ENCODE assay signal across 24 mouse cellular contexts in the genomic region with DNA sequence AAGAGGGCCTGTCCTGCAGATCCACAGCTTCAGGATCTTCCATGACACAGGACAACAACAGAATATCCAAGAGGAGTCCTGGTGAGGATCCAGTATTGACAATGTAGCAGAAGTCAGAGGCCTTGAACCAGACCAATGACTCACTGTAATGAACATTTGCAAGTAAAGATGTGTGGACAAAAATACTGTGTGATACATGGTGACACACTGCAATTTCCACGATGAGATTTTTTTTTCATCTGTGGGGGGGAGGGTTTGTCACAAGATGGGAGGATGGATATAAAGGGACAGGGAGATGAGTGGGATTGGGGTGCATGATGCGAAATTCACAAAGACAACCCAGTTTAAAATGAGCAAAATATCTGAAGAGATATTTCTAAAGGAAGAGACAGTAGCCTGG. TPM values are rescaled to one million over a fixed set of nuclear protein-coding genes. Genes with fewer than 3 reads are reported as not detected.
A peak's percentile ranks its signal among the peaks of the same experiment; 100 is the strongest.
DNase-seq lines count a peak whose midpoint lies in the region; ATAC-seq and TF ChIP-seq lines count a peak whose summit lies in the region.
"Had no signal": no experiment of that assay in that cellular context is flagged by ENCODE, and none has a peak within 500 bp of the region (broad histone marks: within the 10 kb centered on the region; RNA-seq: fewer than 3 reads in every experiment).

No protein-coding gene starts in this region.

- ATAC-seq in megakaryocyte progenitor cell, adult 5-6 weeks (replicated peaks; ENCODE audit: poor library complexity) = no peak
- ATAC-seq: activated CD4-positive, CD25-positive, alpha-beta regulatory T cell, adult 4 months; CD4-positive, CD25-positive, alpha-beta regulatory T cell, adult 4 months; Patski had no signal

- peaks cover 14% of the 10 kb centered on the region for H3K27me3 ChIP-seq in hindbrain, embryonic 10.5 days (ENCODE audit: insufficient read depth, poor library complexity, severe bottlenecking)
- H3K27me3 ChIP-seq: CH12.LX, Patski had no signal

- no peaks in the 10 kb centered on the region for H3K4me1 ChIP-seq in embryonic fibroblast, embryonic 13.5 days (ENCODE audit: control insufficient read depth, insufficient read depth, low read length)
- H3K4me1 ChIP-seq in hindbrain, embryonic 10.5 days (replicated peaks) = peaks cover 7% of the 10 kb centered on the region

- H3K9me3 ChIP-seq in hindbrain, embryonic 10.5 days = peaks cover 16% of the 10 kb centered on the region

- no peak overlapping the region for H3K4me3 ChIP-seq in embryonic fibroblast, embryonic 13.5 days (ENCODE audit: insufficient read depth, low read length)
- H3K4me3 ChIP-seq in hindbrain, embryonic 10.5 days = no peak overlapping the region

- 86% methylated on average over 2 of the region's 2 CpGs for WGBS in hindbrain, embryonic 10.5 days

- TF ChIP-seq CTCF in embryonic fibroblast, embryonic 13.5 days (IDR thresholded peaks at IDR 0.05; ENCODE audit: borderline replicate concordance, insufficient read depth, low read length) = no peak

- DNase-seq in adrenal gland, adult (ENCODE audit: inconsistent age in 2 of 2, low spot score in 1 of 2) = peak; percentile 33 to 75
- no peak for DNase-seq in adrenal gland, postnatal 14 days
- peak; percentile 64 for DNase-seq in adrenal gland, adult 2 months
- no peak for DNase-seq in adrenal gland, postnatal 4 days (ENCODE audit: low spot score in 2 of 2)
- DNase-seq in 3T3-L1 (ENCODE audit: low read depth, low spot score) = peak; percentile 27
- DNase-seq in hindbrain, embryonic 10.5 days (ENCODE audit: low spot score) = no peak
- DNase-seq: adrenal gland, adult 8-10 months; adrenal gland, postnatal 10 days; adrenal gland, postnatal 25 days; B cell, adult 2 months; cerebellum, adult 11 months; cerebellum, adult 11-12 months; cerebellum, adult 18-20 months; cerebellum, adult 2 months; cerebellum, adult 8-10 months; cerebellum, adult 9-10 months; cerebellum, adult 9-11 months had no signal

- TF ChIP-seq POLR2A in embryonic fibroblast, embryonic 13.5 days (IDR thresholded peaks at IDR 0.05; ENCODE audit: low read depth, low read length) = no peak

- H3K27ac ChIP-seq in embryonic fibroblast, embryonic 13.5 days (ENCODE audit: insufficient read depth, low read length) = peak overlapping the region; percentile 60; the same call in 1 of the 2 replicates
- no peak overlapping the region for H3K27ac ChIP-seq in hindbrain, embryonic 10.5 days

- H3K36me3 ChIP-seq in hindbrain, embryonic 10.5 days = no peaks in the 10 kb centered on the region
- H3K36me3 ChIP-seq: G1E had no signal

RNA-seq across cellular contexts. Expression of a gene that starts 7.7 kb away (rescaled TPM):
- 86.8 and 88.7 TPM in 2 replicates for total RNA-seq in adrenal gland, postnatal 14 days (2021)
- 100 to 1,000 TPM; 101 to 123 TPM for total RNA-seq in adrenal gland, adult 2 months (2021)
- polyA plus RNA-seq in adrenal gland, adult 2 months (2012; rRNA removed) = 168 and 171 TPM in 2 replicates
- total RNA-seq in adrenal gland, postnatal 4 days (2021) = 10 to 100 TPM; 90.0 to 95.0 TPM
- polyA plus RNA-seq in embryonic fibroblast, embryonic 13.5 days (2011; ENCODE audit: insufficient read length, low read depth, missing spikeins) = 39.6 and 56.0 TPM in 2 replicates
- polyA plus RNA-seq in hindbrain, embryonic 10.5 days (2016; fragmentation: Nextera tagmentation; extraction: Ambion mirVana) = 11.3 and 13.8 TPM in 2 replicates
- total RNA-seq in megakaryocyte progenitor cell, adult 5-6 weeks (2015) = 25.9 and 32.5 TPM in 2 replicates
- total RNA-seq in megakaryocyte progenitor cell, adult 5-6 weeks (2017) = 3.5 and 8.7 TPM in 2 replicates

Comparison
In these comparisons a context has a peak if more than half of its experiments do, and no peak if none do; other contexts are left out.
1. DNase-seq: peak in adrenal gland, adult (2 of 2), adrenal gland, adult 2 months (single experiment) and 3T3-L1 (single experiment); none in adrenal gland, postnatal 14 days (single experiment), adrenal gland, postnatal 4 days (0 of 2) and hindbrain, embryonic 10.5 days (single experiment).